Mouse (Mus musculus) forebrain, embryonic 16.5 days (tissue): ENCODE measurements around the gene Slc25a5. TPM values are rescaled to one million over a fixed set of nuclear protein-coding genes. Genes with fewer than 3 reads are reported as not detected.

Experiments
- ATAC-seq: fragments of 200-750 bp; cut with Nextera tagmentation; 2 replicates; pipeline ENCODE4 v1.8.0; 2017; ENCODE audit warnings: mild to moderate bottlenecking, moderate library complexity
- H3K27ac ChIP-seq: fragments of 300-500 bp; sonication (generic); 2 replicates; pipeline ENCODE4 v1.5.1; 2014; ENCODE audit warnings: low read length, control low read depth
- H3K27me3 ChIP-seq: fragments of 300-500 bp; sonication (generic); replicated peaks from 2 replicates; pipeline ENCODE4 v1.6.1; 2014; ENCODE audit warnings: low read length; ENCODE audit not compliant: control insufficient read depth, insufficient read depth
- H3K36me3 ChIP-seq: fragments of 300-500 bp; sonication (generic); 2 replicates; pipeline ENCODE4 v1.6.1; 2014; ENCODE audit not compliant: control insufficient read depth, insufficient read depth
- H3K4me1 ChIP-seq: fragments of 300-500 bp; sonication (generic); replicated peaks from 2 replicates; pipeline ENCODE4 v1.6.1; 2014; ENCODE audit warnings: low read length; ENCODE audit not compliant: control insufficient read depth, insufficient read depth
- H3K4me2 ChIP-seq: fragments of 300-500 bp; sonication (generic); 2 replicates; pipeline ENCODE4 v1.6.1; 2014; ENCODE audit warnings: mild to moderate bottlenecking, low read length, control low read depth
- H3K4me3 ChIP-seq: fragments of 300-500 bp; sonication (generic); replicated peaks from 2 replicates; pipeline ENCODE4 v1.5.1; 2014; ENCODE audit warnings: mild to moderate bottlenecking, low read length, control low read depth
- H3K9ac ChIP-seq: fragments of 300-500 bp; sonication (generic); replicated peaks from 2 replicates; pipeline ENCODE4 v1.6.1; 2014; ENCODE audit warnings: low read depth, low read length, control low read depth
- H3K9me3 ChIP-seq: fragments of 300-500 bp; sonication (generic); 2 replicates; pipeline ENCODE4 v1.6.1; 2016; ENCODE audit warnings: low read length; ENCODE audit not compliant: control insufficient read depth
- WGBS: fragments of 180-500 bp; shearing (Covaris S2); extraction: QIAGEN DNeasy Blood & Tissue Kit; methylation state at CpG from one replicate; pipeline ENCODE4 v1.1.7; 2014; 5-methylcytosine and 5-hydroxymethylcytosine counted together
- polyA plus RNA-seq: library from polyadenylated mRNA; unstranded; fragments of >200 nt; fragmentation: Nextera tagmentation; extraction: Ambion mirVana; gene quantifications from 2 replicates; pipeline ENCODE4 v1.2.1, GENCODE M21; 2015

The Slc25a5 gene
- polyA plus RNA-seq, 1 experiment from 2014 or later: 461 TPM

DNA sequence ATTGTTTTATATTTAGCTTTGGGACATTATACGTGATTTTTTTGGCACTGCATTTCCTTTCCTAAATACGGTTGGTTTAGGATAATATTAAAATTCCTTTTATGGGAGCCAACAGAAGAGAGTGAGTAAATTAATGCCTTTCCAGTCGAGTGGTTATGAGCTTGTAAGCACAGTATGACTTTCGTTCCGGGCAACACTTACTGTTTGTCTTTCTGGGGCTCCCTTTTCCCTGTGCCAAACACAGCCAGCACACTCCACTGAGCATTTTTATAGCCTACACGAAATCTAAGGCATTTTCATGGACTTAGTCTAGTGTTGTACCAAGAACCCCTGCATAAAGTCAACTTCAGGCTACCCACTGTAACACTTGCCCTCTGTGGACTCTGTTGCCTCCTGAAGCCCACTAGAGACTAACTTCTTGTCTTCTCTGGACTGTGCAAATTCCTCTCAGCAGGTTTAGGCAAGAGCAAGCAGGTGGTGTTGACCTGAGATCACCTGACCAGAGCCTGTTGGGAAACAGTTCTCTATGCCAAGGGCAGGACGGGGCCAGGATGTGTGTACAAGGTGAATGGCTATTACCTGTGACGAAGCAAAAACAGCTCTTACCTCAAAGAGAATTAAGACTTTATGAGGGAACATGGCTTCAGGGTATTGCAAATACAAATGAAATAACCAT lies 18.8 kb downstream of the Slc25a5 start:
- no peaks in the 10 kb centered on the region for H3K36me3 ChIP-seq
- no peak overlapping the region for H3K4me2 ChIP-seq
- no peaks in the 10 kb centered on the region for H3K9me3 ChIP-seq
- H3K9ac ChIP-seq: no peak overlapping the region
- H3K4me3 ChIP-seq: no peak overlapping the region
- no peak overlapping the region for H3K27ac ChIP-seq
- no peaks in the 10 kb centered on the region for H3K27me3 ChIP-seq
- WGBS: 68% methylated on average over 8 of the region's 8 CpGs
- H3K4me1 ChIP-seq: peaks cover 10% of the 10 kb centered on the region; the same call in 1 of the 2 replicates
- no peak for ATAC-seq

DNA sequence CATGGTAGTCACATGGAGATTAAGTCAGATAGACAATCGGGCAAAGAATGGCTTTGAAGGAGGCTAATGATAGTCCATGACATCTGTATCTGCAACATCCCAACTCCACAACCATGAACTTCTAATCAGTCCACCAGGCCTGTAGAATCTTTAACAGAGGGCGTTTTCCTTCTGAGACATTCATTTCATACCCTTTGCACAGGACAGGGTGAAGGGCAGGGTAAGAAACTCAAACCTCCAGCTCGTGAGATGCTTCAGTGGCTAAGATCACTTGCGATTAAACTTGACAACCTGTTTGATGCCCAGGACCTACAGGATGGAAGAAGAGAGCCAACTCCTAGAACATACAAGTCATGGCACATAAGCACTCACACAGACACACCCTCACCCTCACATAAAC lies 19.6 kb downstream of the Slc25a5 start:
- no peak overlapping the region for H3K9ac ChIP-seq
- no peak overlapping the region for H3K4me3 ChIP-seq
- no peaks in the 10 kb centered on the region for H3K9me3 ChIP-seq
- H3K27ac ChIP-seq: no peak overlapping the region
- H3K27me3 ChIP-seq: no peaks in the 10 kb centered on the region
- H3K36me3 ChIP-seq: no peaks in the 10 kb centered on the region
- peaks cover 10% of the 10 kb centered on the region; the same call in 1 of the 2 replicates for H3K4me1 ChIP-seq
- ATAC-seq: no peak
- WGBS: 88% methylated on average over 4 of the region's 4 CpGs
- H3K4me2 ChIP-seq: no peak overlapping the region

DNA sequence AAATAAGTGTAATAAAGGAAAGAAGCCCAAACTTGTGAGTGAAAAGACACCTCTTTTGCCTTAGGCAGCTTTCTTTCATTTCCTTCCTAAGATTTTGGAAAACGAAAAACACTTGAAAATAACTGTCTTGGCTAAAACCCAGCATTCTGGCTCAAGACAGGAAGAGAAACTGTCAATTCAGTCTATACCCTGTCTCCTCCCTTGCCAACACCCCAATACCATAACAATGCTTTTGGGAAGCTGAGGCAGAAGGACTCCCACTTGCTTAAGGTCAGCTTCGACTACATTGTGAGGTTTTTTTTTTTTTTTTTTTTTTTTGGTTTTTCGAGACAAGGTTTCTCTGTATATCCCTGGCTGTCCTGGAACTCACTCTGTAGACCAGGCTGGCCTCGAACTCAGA lies 20.0 kb downstream of the Slc25a5 start:
- WGBS: 74% methylated on average over 3 of the region's 4 CpGs
- ATAC-seq: no peak
- Histone ChIP-seq H3K9ac (no peak overlapping the region), H3K9me3 (no peaks in the 10 kb centered on the region), H3K4me1 (peaks cover 10% of the 10 kb centered on the region; the same call in 1 of the 2 replicates), H3K36me3 (no peaks in the 10 kb centered on the region), H3K27ac (no peak overlapping the region), H3K4me3 (no peak overlapping the region), H3K4me2 (no peak overlapping the region), H3K27me3 (no peaks in the 10 kb centered on the region)

DNA sequence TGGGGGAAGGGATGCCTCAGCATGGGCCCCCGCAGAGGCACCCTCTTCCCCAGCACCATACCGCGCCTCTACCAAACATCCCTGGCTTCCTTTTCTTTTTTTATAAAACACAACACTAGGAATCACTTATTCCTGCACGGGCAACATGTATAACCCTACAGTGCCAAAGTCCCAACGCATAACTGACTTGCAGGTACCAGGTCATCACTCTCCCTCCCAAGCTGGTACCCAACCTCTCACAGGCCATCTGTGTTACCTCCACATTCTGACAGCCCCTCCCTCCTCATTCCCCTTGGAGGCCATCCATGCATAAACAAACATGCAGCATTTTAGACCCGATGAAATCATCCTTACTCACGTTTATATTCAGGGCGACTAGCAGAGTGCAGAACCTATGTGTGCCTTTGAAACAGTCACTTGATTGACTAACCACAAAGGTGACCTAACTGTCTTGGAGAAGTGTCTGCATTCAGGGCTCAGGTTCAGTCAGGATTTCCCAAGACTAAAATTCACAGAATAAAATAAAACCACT lies 21.0 kb downstream of the Slc25a5 start:
- H3K9ac ChIP-seq: peak overlapping the region; percentile 29; the same call in 1 of the 2 replicates
- WGBS: 19% methylated on average over 8 of the region's 8 CpGs
- no peaks in the 10 kb centered on the region for H3K36me3 ChIP-seq
- H3K27me3 ChIP-seq: no peaks in the 10 kb centered on the region
- peak overlapping the region; percentile 36 for H3K4me2 ChIP-seq
- peak overlapping the region; percentile 84; the same call in 1 of the 2 replicates for H3K27ac ChIP-seq
- peaks cover 10% of the 10 kb centered on the region; the same call in 1 of the 2 replicates for H3K4me1 ChIP-seq
- no peaks in the 10 kb centered on the region for H3K9me3 ChIP-seq
- peak; percentile 28 for ATAC-seq
- H3K4me3 ChIP-seq: no peak overlapping the region; the same call in 1 of the 2 replicates

DNA sequence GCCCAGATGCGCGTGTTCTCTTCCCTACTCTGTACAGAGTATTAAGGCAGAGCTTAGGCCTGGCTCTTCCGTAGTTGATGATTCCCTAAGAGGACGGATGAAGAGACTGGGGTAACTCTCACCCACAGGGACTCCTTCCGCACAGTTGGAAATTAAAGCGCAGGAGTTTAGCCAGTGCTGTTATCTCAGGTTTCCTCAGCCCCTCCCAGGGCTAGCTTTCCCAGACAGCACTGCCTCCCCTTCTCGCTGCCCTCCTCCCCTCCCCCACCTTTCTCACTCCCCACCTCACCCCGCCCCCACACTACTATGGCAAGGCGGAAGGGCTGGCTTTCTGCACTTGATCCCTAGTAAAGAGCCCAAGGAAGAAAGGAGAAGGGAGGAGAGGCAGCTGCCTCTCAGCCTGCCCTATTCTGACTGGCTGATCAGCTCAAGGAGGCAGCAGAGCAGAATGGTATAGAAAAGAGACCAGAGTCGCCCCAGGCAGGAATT lies 21.5 kb downstream of the Slc25a5 start:
- no peaks in the 10 kb centered on the region for H3K9me3 ChIP-seq
- peaks cover 10% of the 10 kb centered on the region; the same call in 1 of the 2 replicates for H3K4me1 ChIP-seq
- H3K27me3 ChIP-seq: no peaks in the 10 kb centered on the region
- ATAC-seq: peak; percentile 87
- peak overlapping the region; percentile 29 for H3K9ac ChIP-seq
- WGBS: 11% methylated on average over 10 of the region's 10 CpGs
- H3K4me2 ChIP-seq: peak overlapping the region; percentile 36
- peak overlapping the region; percentile 14 for H3K4me3 ChIP-seq
- no peaks in the 10 kb centered on the region for H3K36me3 ChIP-seq
- peak overlapping the region; percentile 84 for H3K27ac ChIP-seq

DNA sequence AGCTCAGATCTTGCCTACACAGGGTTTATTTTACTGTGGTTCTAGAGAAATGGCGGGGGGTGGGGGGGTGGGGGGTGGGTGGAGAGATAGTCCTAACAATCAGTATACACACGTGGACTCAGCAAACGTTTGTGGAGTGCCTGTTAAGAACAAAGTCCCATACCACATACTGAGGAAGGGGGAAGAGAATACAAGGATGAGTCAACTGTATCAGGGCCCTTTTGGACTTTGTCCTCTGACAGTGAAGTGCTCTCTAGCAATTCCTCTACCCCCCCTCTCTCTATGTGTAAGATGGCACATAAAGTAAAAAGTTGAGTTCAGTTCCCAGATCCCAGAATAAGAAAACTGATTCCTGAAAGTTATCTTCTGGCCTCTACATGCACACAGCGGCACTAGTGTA lies 24.1 kb downstream of the Slc25a5 start:
- Histone ChIP-seq H3K9ac (no peak overlapping the region), H3K36me3 (no peaks in the 10 kb centered on the region), H3K27me3 (no peaks in the 10 kb centered on the region), H3K4me1 (peaks cover 10% of the 10 kb centered on the region; the same call in 1 of the 2 replicates), H3K4me3 (no peak overlapping the region), H3K9me3 (no peaks in the 10 kb centered on the region), H3K4me2 (no peak overlapping the region), H3K27ac (no peak overlapping the region)
- WGBS: 78% methylated on average over 4 of the region's 4 CpGs
- no peak for ATAC-seq

DNA sequence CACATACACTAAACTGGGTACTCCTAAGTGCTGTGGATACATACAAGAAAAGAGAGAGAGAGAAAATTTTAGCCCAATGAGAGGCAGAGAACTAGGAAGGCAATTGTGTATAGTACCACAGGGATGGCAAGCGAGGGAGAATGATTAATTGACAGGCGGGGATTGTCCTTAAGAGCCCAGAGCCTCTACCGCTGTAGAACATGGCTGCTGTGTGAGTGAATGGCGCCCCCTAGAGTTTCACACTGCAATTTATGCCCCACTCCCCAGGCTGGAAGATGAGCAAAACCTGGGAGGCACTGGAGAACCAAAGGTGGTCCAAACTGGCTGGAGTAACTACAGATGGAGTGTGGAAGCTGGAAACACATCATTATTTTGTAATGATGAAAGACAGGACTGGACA lies 24.8 kb downstream of the Slc25a5 start:
- Histone ChIP-seq H3K9me3 (no peaks in the 10 kb centered on the region), H3K9ac (no peak overlapping the region), H3K4me3 (no peak overlapping the region), H3K27me3 (no peaks in the 10 kb centered on the region), H3K4me2 (no peak overlapping the region), H3K4me1 (peaks cover 10% of the 10 kb centered on the region; the same call in 1 of the 2 replicates), H3K27ac (no peak overlapping the region), H3K36me3 (no peaks in the 10 kb centered on the region)
- WGBS: 18% methylated on average over 4 of the region's 4 CpGs
- ATAC-seq: peak; percentile 29; the same call in 1 of the 2 replicates

DNA sequence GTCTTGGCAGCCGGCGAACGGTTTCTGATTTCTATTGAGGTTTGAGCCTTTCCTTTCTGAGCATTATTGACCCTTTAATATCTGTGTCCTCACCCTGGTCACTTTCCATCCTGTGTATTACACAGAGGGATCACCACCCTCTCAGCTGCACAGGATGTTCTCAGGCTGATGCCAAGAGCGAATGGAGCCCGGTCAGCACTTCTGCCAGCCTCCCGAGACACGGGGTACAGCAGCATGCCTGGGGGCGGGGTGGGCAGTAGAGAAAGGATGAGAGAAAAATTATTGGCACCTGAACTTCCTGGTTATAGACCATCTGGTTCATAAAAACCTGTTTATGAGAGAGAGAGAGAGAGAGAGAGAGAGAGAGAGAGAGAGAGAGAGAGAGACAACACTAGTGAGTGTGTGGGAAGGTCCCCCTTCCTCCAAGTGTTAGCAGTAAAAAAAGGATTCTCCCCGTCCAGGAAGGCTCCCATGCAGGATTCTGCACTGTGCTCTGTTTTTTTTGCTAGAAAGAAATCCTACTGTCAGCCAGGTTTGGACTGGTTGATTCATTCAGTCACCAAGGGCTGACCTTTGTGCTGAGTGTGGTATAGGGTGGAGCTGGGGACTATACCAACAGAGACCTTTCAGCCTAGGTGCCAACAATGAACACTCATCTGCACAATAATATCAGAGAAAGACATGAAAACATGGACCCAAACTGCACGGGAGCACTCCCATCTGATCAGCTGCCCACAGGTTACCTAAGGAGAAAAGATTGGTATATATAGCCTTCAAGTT lies 28.7 kb downstream of the Slc25a5 start:
- no peak overlapping the region for H3K4me3 ChIP-seq
- H3K4me1 ChIP-seq: no peaks in the 10 kb centered on the region
- ATAC-seq: no peak
- H3K9me3 ChIP-seq: no peaks in the 10 kb centered on the region
- H3K36me3 ChIP-seq: no peaks in the 10 kb centered on the region
- no peak overlapping the region for H3K9ac ChIP-seq
- no peak overlapping the region for H3K4me2 ChIP-seq
- H3K27ac ChIP-seq: no peak overlapping the region
- H3K27me3 ChIP-seq: no peaks in the 10 kb centered on the region
- WGBS: 92% methylated on average over 10 of the region's 10 CpGs

DNA sequence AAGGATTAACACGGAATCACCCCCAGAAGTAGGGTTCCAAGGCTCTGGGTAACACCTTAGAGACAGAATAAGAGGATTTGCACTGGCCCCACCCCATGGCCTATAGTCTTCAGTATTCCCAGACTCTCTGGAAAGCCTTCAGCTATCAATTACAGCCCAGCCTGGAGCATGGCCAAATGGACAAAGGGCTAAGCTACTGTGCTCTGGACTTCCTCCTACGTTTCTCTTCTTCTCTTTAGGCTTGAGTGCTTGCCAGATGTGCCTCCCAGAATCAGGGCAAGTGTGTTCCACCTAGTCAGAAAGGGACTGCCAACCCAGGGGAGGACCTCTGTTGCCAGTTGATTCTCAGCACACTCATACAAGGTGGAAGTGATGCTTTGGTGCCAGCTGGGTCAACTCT lies 29.6 kb downstream of the Slc25a5 start:
- Histone ChIP-seq H3K9me3 (no peaks in the 10 kb centered on the region), H3K9ac (no peak overlapping the region), H3K27ac (no peak overlapping the region), H3K4me3 (no peak overlapping the region), H3K27me3 (no peaks in the 10 kb centered on the region), H3K4me2 (no peak overlapping the region), H3K4me1 (no peaks in the 10 kb centered on the region), H3K36me3 (no peaks in the 10 kb centered on the region)
- WGBS: 42% methylated on average over 2 of the region's 2 CpGs
- ATAC-seq: no peak
